Mouse (Mus musculus): ENCODE data around the gene Rpa3. TPM values are rescaled to one million over a fixed set of nuclear protein-coding genes. Genes with fewer than 3 reads are reported as not detected.
A peak's percentile ranks its signal among the peaks of the same experiment; 100 is the strongest.

Rpa3 gene
- polyA plus RNA-seq (2015; fragmentation: Nextera tagmentation; extraction: Ambion mirVana): 135 and 149 TPM in 2 replicates

DNA sequence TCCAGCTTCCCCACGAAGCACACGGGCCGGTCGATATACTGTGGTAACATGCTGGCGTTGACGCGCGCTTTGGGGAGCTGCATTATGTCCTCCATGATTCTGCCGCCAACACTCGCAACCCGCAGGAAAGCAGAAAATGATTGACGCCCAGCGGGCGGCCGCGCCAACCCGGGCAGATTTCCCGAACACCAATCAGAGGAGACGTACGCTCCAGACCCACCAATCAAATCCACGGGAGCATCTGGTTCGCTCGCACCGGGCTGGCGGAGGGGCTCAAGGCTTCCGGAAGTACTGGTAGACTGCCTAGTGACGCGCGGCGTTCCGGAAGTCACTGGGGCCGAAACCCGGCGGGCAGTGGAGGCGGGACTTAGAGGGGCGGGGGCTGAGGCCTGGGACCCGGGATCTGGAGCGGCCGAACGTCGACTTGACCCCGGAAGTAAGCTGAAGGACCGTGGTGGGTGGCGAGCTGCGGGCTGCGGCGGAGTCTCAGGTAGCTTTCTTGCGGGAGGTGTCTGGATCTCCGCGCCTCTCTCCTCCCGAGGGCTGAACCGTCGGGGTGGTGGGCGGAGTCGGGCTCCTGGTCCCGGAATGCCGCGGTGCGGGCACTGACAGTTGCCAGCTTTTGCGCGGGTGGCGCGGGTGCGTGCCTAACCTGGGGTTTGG lies at the start of gene Rpa3, which contains the start of the genes Umad1 and Gm45062:
Gene Rpa3 (minus strand): TSS at position 170 of the 663 bp plus-strand sequence.
Gene Umad1 (plus strand): TSS at position 285 of the 663 bp plus-strand sequence.
Gene Gm45062 (plus strand): TSS at position 447 of the 663 bp plus-strand sequence.
- Histone ChIP-seq H3K27me3 (ENCODE audit: insufficient read depth, low read length) (no peaks in the 10 kb centered on the region), H3K9ac (replicated peaks; ENCODE audit: low read length) (peak within 1 kb of the TSS; percentile 79), H3K9me3 (ENCODE audit: low read length) (no peaks in the 10 kb centered on the region), H3K27ac (ENCODE audit: low read length) (peak within 1 kb of the TSS; percentile 85), H3K4me2 (replicated peaks; ENCODE audit: low read depth, low read length) (peak within 1 kb of the TSS; percentile 92), H3K36me3 (ENCODE audit: insufficient read depth, low read length) (0 out of 2 replicates have a peak, but pooled peaks cover 4% of the 10 kb centered on the region), H3K4me3 (ENCODE audit: low read length) (peak within 1 kb of the TSS; percentile 87), H3K4me1 (ENCODE audit: insufficient read depth, low read length) (0 out of 2 replicates have a peak, but pooled peaks cover 10% of the 10 kb centered on the region)
- under 1% methylated on average over 61 of the region's 64 CpGs for WGBS
- ATAC-seq (ENCODE audit: low FRiP score, low TSS enrichment): peak; percentile 100

DNA sequence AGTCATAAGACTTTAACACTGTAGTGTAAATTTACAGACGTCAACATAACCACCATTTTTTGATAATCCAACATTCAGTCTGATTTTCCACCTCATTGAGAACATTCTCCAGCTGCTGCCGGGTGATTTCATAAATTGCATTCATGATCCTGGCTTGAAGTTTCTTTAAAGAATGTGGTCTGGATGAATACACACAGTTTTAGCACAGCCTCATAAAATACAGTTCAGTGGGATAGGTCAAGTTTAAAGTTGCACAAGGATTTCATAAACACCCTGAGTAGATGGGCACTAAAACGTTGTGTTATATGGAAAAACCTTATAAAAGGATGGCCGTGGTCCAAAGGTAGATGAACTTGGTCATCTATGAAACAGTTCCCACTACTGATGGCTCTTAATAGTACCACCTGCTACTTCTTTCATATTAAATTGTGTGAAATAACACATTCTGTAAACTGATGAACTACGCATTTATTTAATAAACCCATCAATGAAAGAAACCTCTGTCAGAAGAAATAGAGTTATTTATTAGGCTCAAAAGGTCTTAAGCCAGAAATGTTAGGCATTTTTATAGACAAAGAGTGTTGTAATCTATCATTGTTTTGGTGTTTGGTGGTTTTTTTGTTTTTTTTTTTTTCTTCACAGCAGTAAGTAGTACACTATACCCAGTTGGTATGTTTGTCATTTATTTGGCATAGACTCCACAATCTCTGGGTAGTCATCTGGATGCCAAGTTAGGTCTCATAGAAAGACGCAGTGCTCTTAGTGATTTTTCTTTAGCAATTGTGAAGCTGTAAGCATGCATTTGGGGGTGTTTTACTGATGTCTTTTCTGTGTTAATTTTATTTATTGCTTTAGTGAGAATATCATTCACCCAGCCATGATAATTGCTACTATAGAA lies 49.2 kb upstream of the Rpa3 start:
- Histone ChIP-seq H3K9me3 (ENCODE audit: low read length) (no peaks in the 10 kb centered on the region), H3K27ac (ENCODE audit: low read length) (no peak overlapping the region), H3K4me1 (ENCODE audit: insufficient read depth, low read length) (no peaks in the 10 kb centered on the region), H3K27me3 (ENCODE audit: insufficient read depth, low read length) (no peaks in the 10 kb centered on the region), H3K4me2 (replicated peaks; ENCODE audit: low read depth, low read length) (no peak overlapping the region), H3K4me3 (ENCODE audit: low read length) (no peak overlapping the region), H3K36me3 (ENCODE audit: insufficient read depth, low read length) (no peaks in the 10 kb centered on the region), H3K9ac (replicated peaks; ENCODE audit: low read length) (no peak overlapping the region)
- no peak for ATAC-seq (ENCODE audit: low FRiP score, low TSS enrichment)
- 66% methylated on average over 6 of the region's 6 CpGs for WGBS

GRCm38 (mm10) chr6:8299066-8299863 lies 40.3 kb upstream of the Rpa3 start:
- no peak for ATAC-seq (ENCODE audit: low FRiP score, low TSS enrichment)
- H3K9me3 ChIP-seq (ENCODE audit: low read length): no peaks in the 10 kb centered on the region
- H3K9ac ChIP-seq (replicated peaks; ENCODE audit: low read length): no peak overlapping the region
- H3K4me2 ChIP-seq (replicated peaks; ENCODE audit: low read depth, low read length): no peak overlapping the region
- no peak overlapping the region for H3K27ac ChIP-seq (ENCODE audit: low read length)
- H3K27me3 ChIP-seq (ENCODE audit: insufficient read depth, low read length): no peaks in the 10 kb centered on the region
- H3K4me1 ChIP-seq (ENCODE audit: insufficient read depth, low read length): no peaks in the 10 kb centered on the region
- H3K4me3 ChIP-seq (ENCODE audit: low read length): no peak overlapping the region
- WGBS: 87% methylated on average over 6 of the region's 6 CpGs
- no peaks in the 10 kb centered on the region for H3K36me3 ChIP-seq (ENCODE audit: insufficient read depth, low read length)

- Histone ChIP-seq H3K4me1 (ENCODE audit: insufficient read depth, low read length) (no peaks in the 10 kb centered on the region), H3K9me3 (ENCODE audit: low read length) (no peaks in the 10 kb centered on the region)
Measured at GRCm38 (mm10) chr6:8294048-8294784, 35.2 kb upstream of the Rpa3 start.

GRCm38 (mm10) chr6:8288755-8289580 lies 30.0 kb upstream of the Rpa3 start:
- H3K27me3 ChIP-seq (ENCODE audit: insufficient read depth, low read length): no peaks in the 10 kb centered on the region
- H3K9me3 ChIP-seq (ENCODE audit: low read length): no peaks in the 10 kb centered on the region
- H3K4me1 ChIP-seq (ENCODE audit: insufficient read depth, low read length): no peaks in the 10 kb centered on the region
- H3K4me3 ChIP-seq (ENCODE audit: low read length): no peak overlapping the region
- H3K4me2 ChIP-seq (replicated peaks; ENCODE audit: low read depth, low read length): no peak overlapping the region
- H3K36me3 ChIP-seq (ENCODE audit: insufficient read depth, low read length): no peaks in the 10 kb centered on the region
- ATAC-seq (ENCODE audit: low FRiP score, low TSS enrichment): no peak
- no peak overlapping the region for H3K9ac ChIP-seq (replicated peaks; ENCODE audit: low read length)
- H3K27ac ChIP-seq (ENCODE audit: low read length): no peak overlapping the region
- WGBS: 94% methylated on average over 4 of the region's 4 CpGs

More at GRCm38 (mm10) chr6:8294048-8294784, 35.2 kb upstream of the Rpa3 start:
- Histone ChIP-seq H3K27me3 (ENCODE audit: insufficient read depth, low read length) (no peaks in the 10 kb centered on the region), H3K4me2 (replicated peaks; ENCODE audit: low read depth, low read length) (no peak overlapping the region), H3K9ac (replicated peaks; ENCODE audit: low read length) (no peak overlapping the region), H3K27ac (ENCODE audit: low read length) (no peak overlapping the region), H3K36me3 (ENCODE audit: insufficient read depth, low read length) (no peaks in the 10 kb centered on the region), H3K4me3 (ENCODE audit: low read length) (no peak overlapping the region)
- ATAC-seq (ENCODE audit: low FRiP score, low TSS enrichment): no peak
- WGBS: 80% methylated on average over 4 of the region's 4 CpGs

GRCm38 (mm10) chr6:8286146-8286545 lies 27.2 kb upstream of the Rpa3 start:
- H3K9ac ChIP-seq (replicated peaks; ENCODE audit: low read length): no peak overlapping the region
- H3K4me3 ChIP-seq (ENCODE audit: low read length): no peak overlapping the region
- WGBS: 91% methylated on average over 3 of the region's 3 CpGs
- H3K4me2 ChIP-seq (replicated peaks; ENCODE audit: low read depth, low read length): no peak overlapping the region
- no peaks in the 10 kb centered on the region for H3K4me1 ChIP-seq (ENCODE audit: insufficient read depth, low read length)
- no peak for ATAC-seq (ENCODE audit: low FRiP score, low TSS enrichment)
- no peaks in the 10 kb centered on the region for H3K9me3 ChIP-seq (ENCODE audit: low read length)
- H3K27me3 ChIP-seq (ENCODE audit: insufficient read depth, low read length): no peaks in the 10 kb centered on the region
- H3K27ac ChIP-seq (ENCODE audit: low read length): no peak overlapping the region
- no peaks in the 10 kb centered on the region for H3K36me3 ChIP-seq (ENCODE audit: insufficient read depth, low read length)

DNA sequence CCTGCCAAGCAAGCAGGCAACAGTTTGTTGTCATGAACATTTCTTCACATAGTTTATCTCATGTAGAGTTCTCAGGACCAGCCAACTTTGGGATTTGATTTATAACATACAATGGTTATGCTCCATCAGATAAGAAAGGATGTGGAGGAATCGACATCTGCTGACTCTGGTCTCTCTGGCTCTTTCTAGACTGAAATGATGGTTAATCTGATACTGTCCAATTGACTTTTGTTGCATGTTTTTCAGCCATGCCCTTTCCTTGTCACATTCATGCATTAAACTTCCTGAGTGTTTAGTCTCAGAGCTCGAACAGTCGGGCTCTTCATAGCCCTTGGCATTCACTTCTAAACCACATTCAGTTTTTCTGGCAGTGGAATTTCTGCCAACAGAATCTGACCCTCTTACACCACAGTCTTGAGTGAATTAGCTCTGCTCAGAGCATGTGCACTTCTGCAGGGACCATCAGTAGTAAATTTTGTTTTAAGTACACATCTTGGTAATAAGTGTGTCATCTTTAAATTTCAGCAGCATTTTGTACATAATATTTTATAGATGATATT lies 26.5 kb upstream of the Rpa3 start:
- Histone ChIP-seq H3K4me3 (ENCODE audit: low read length) (no peak overlapping the region), H3K9me3 (ENCODE audit: low read length) (no peaks in the 10 kb centered on the region), H3K4me2 (replicated peaks; ENCODE audit: low read depth, low read length) (no peak overlapping the region), H3K27ac (ENCODE audit: low read length) (no peak overlapping the region), H3K4me1 (ENCODE audit: insufficient read depth, low read length) (no peaks in the 10 kb centered on the region), H3K9ac (replicated peaks; ENCODE audit: low read length) (no peak overlapping the region), H3K36me3 (ENCODE audit: insufficient read depth, low read length) (no peaks in the 10 kb centered on the region), H3K27me3 (ENCODE audit: insufficient read depth, low read length) (no peaks in the 10 kb centered on the region)
- ATAC-seq (ENCODE audit: low FRiP score, low TSS enrichment): no peak
- 57% methylated on average over 3 of the region's 3 CpGs for WGBS

- no peaks in the 10 kb centered on the region; the same call in 1 of the 2 replicates for H3K9me3 ChIP-seq (ENCODE audit: low read length)
- no peak for ATAC-seq (ENCODE audit: low FRiP score, low TSS enrichment)
- H3K9ac ChIP-seq (replicated peaks; ENCODE audit: low read length): no peak overlapping the region
- H3K4me1 ChIP-seq (ENCODE audit: insufficient read depth, low read length): no peaks in the 10 kb centered on the region
- no peak overlapping the region for H3K27ac ChIP-seq (ENCODE audit: low read length)
- H3K4me2 ChIP-seq (replicated peaks; ENCODE audit: low read depth, low read length): no peak overlapping the region
- 80% methylated on average over 4 of the region's 4 CpGs for WGBS
- 0 out of 2 replicates have a peak, but pooled peaks cover 4% of the 10 kb centered on the region for H3K36me3 ChIP-seq (ENCODE audit: insufficient read depth, low read length)
- H3K4me3 ChIP-seq (ENCODE audit: low read length): no peak overlapping the region
- H3K27me3 ChIP-seq (ENCODE audit: insufficient read depth, low read length): no peaks in the 10 kb centered on the region
Measured at GRCm38 (mm10) chr6:8283255-8283654, 24.3 kb upstream of the Rpa3 start.
